Mouse (Mus musculus): Measurements from ENCODE around the gene Gm13276.
"Not testable (repeated sequence)": the region's sequence is repeated elsewhere in the genome, so short reads cannot be mapped to it uniquely, and the experiment has no call there.

DNA sequence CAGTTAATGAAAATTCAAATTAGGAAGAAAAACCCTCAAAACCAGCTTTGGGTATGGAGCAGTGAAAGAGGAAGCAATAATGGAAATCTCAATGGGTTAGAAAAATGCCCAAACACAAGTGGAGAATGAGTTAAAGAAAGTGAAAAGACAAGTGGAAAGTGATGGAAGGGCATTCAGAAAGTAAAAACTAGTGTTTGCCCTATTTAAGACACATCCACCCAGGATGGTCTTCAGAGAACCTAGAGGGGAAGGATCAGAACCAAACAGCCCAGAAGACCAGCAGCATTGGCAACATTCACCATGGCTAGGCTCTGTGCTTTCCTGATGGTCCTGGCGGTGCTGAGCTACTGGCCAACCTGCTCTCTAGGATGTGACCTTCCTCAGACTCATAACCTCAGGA is 49.7 kb downstream of the Gm13276 start, which contains the start of gene Ifna5:
- TF ChIP-seq CTCF (IDR thresholded peaks at IDR 0.05; ENCODE audit: extremely low read depth, insufficient read length, insufficient replicate concordance, low read depth, low read length); POLR2A (IDR thresholded peaks at IDR 0.05; ENCODE audit: low read depth, low read length): not testable (repeated sequence)
